Mouse (Mus musculus): ENCODE measurements at regions not wholly inside any gene's neighbourhood (a gene's known extent, or its start where the extent isn't known, plus 50 kb on each side); places are given as distances from the start of the nearest gene placed in this dataset.

GRCm38 (mm10) chr12:25439029-25439551 lies 342.1 kb upstream of the Id2 start:
- DNase-seq = no peak

GRCm38 (mm10) chr12:25438217-25439028 lies 341.5 kb upstream of the Id2 start:
- DNase-seq = peak; percentile 36

GRCm38 (mm10) chr12:25437556-25437955 lies 340.6 kb upstream of the Id2 start:
- no peak for DNase-seq

- no peak for DNase-seq
Observed at GRCm38 (mm10) chr12:25436220-25436911, 339.4 kb upstream of the Id2 start.

- no peak for DNase-seq
Observed at GRCm38 (mm10) chr12:25432796-25433195, 335.9 kb upstream of the Id2 start.

- peak; percentile 51 for DNase-seq
Observed at GRCm38 (mm10) chr12:25430911-25431310, 334.0 kb upstream of the Id2 start.

GRCm38 (mm10) chr12:25427911-25428642 lies 331.1 kb upstream of the Id2 start:
- DNase-seq = no peak

- DNase-seq = no peak
Observed at GRCm38 (mm10) chr12:25417336-25417735, 320.4 kb upstream of the Id2 start.

- no peak for DNase-seq
Observed at GRCm38 (mm10) chr12:25416571-25416970, 319.6 kb upstream of the Id2 start.

- DNase-seq = no peak
Observed at GRCm38 (mm10) chr12:25415641-25416040, 318.7 kb upstream of the Id2 start.

GRCm38 (mm10) chr12:25415232-25415631 lies 318.3 kb upstream of the Id2 start:
- DNase-seq = peak; percentile 67

GRCm38 (mm10) chr12:25407301-25407700 lies 310.4 kb upstream of the Id2 start:
- DNase-seq = no peak

GRCm38 (mm10) chr12:25400326-25400725 lies 303.4 kb upstream of the Id2 start:
- no peak for DNase-seq

GRCm38 (mm10) chr12:25398726-25399125 lies 301.8 kb upstream of the Id2 start:
- no peak for DNase-seq

GRCm38 (mm10) chr12:25394326-25394725 lies 297.4 kb upstream of the Id2 start:
- DNase-seq = no peak

- DNase-seq = no peak
Observed at GRCm38 (mm10) chr12:25393501-25393900, 296.6 kb upstream of the Id2 start.

GRCm38 (mm10) chr12:25389202-25389601 lies 292.3 kb upstream of the Id2 start:
- no peak for DNase-seq

GRCm38 (mm10) chr12:25387791-25388280 lies 290.9 kb upstream of the Id2 start:
- DNase-seq = no peak

GRCm38 (mm10) chr12:25382961-25383360 lies 286.0 kb upstream of the Id2 start:
- DNase-seq = no peak

GRCm38 (mm10) chr12:25382475-25382874 lies 285.5 kb upstream of the Id2 start:
- DNase-seq = no peak

- no peak for DNase-seq
Observed at GRCm38 (mm10) chr12:25381619-25382018, 284.7 kb upstream of the Id2 start.

- DNase-seq = no peak
Observed at GRCm38 (mm10) chr12:25379996-25380395, 283.1 kb upstream of the Id2 start.

GRCm38 (mm10) chr12:25379016-25379415 lies 282.1 kb upstream of the Id2 start:
- DNase-seq = no peak

All from thymus, postnatal 25 days (tissue).